Mouse (Mus musculus) T-helper 17 cell (primary cell): ENCODE measurements around the gene Atp2a1.
"Not testable (repeated sequence)": the region's sequence is repeated elsewhere in the genome, so short reads cannot be mapped to it uniquely, and the experiment has no call there.

Experiments
- in situ Hi-C, 2 experiments: fragments of 300-600 bp; cut with MboI, MseI; formaldehyde crosslinking; loops; 1 replicate in 1 of 2; 2 replicates in 1 of 2; pipeline ENCODE4 v1.15.1; 2025; ENCODE audit warnings: high pct_unique_total_duplicates in 2 of 2

The Atp2a1 gene

DNA sequence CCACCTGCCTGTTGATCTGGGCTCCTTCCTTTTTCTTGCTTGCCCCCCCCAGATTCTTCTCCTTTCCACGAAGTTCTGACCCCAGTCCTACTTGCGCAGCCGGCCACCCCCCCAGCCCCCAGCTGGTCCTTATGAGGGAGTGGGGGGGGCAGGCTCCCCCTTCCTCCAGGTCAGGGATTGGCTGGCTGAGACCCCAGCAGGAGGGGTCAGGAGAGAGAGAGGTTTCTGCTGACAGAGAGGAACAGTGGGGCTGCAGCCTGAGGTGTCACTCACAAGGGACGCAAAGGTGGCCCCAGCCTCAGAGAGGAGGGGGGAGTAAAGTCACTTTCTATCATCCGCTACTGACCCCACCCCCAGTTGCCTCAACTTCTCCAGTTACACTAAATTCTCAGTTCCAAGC is at the start of gene Atp2a1:
Gene Atp2a1, minus strand, starts transcription at position 105 of the 400 bp plus-strand sequence.
- in situ Hi-C loops: no loop called here

- in situ Hi-C loops: loop anchor here in 1 of 2 experiments (5.0 kb wide), 1 partner anchor 104 kb away; no protein-coding TSS in a partner anchor
These were observed 48.4 kb upstream of the Atp2a1 start for GRCm38 (mm10) chr7:126511287-126511686.

GRCm38 (mm10) chr7:126507126-126507778 is 44.3 kb upstream of the Atp2a1 start:
- in situ Hi-C loops: loop anchor here in 1 of 2 experiments (10.0 kb wide), 1 partner anchor 708 kb away; no protein-coding TSS in a partner anchor

- in situ Hi-C loops: loop anchor here in 1 of 2 experiments (5.0 to 10.0 kb wide), 2 partner anchors 710 to 1877 kb away; no protein-coding TSS in a partner anchor
These were observed 42.0 kb upstream of the Atp2a1 start for GRCm38 (mm10) chr7:126504913-126505312.

DNA sequence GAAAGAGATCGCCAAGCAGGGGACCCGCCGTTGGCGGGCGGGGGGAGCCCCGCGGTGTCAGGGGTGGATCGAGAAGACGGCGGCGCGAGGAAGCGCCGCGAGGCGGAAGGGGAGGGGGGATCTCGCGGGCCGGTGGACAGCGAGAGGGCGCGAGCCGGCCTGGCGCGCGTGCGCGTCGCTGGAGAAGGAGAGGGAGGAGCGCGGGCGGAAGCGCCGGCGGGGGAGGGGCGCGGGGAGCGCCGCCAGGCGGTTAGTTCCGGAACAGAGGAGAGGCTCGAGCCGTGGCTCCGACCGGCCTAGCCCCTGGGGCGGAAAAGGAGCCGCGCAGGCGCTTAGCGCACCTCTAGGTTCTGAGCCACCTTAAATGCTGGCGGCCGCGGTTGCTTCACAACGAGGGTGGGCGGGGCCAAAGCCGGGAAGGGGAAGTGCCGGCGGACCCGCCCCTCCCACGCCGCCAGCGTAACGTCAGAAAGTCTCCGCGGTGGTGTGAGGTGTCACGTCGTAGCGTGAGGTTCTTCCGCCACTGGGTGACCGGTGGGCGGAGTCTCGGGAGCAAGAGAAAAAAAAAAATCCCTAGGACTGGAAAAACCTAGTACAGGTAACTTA is 40.5 kb upstream of the Atp2a1 start, which contains the start of gene Atxn2l:
Gene Atxn2l, minus strand, starts transcription at position 165 of the 606 bp plus-strand sequence.
- in situ Hi-C loops: loop anchor here in 1 of 2 experiments (5.0 to 10.0 kb wide), 2 partner anchors 711 to 1879 kb away; no protein-coding TSS in a partner anchor

GRCm38 (mm10) chr7:126502751-126503150 is 39.8 kb upstream of the Atp2a1 start:
- in situ Hi-C loops: loop anchor here in 1 of 2 experiments (5.0 to 10.0 kb wide), 2 partner anchors 712 to 1880 kb away; no protein-coding TSS in a partner anchor

DNA sequence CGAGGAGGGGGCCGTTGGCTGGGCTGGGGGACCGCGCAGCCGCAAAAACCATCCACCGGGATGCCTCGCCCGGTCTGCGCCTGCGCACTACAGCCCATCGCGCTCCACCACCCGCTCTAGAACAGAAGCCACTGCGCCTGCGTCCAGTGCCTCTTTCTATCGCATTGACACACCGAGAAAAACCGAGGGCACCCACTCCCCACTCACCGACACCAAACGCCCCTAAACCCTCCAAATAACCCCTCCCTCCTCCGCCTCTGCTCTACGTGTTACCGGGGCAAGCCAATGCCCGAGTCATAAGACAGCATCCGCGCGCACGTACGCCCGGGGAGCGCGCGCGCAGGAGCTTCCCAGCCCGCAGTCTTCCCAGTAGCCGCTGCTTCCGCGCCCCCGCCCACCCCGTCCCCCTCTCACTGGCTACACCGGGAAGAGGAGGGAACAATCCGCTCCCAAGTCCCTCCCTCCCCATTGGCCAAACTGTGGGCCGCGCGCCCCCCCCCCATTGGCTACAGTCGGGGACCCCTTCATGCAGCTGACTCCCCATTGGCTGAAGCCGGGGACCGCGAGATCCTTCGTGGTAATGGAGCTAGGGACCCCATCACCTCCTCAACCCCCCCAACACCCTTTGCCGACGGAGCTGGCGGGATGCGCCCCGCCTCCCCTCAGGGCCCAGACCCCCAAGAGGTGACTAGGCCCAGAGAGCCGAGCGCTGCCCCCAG is 39.3 kb upstream of the Atp2a1 start:
- in situ Hi-C loops: loop anchor here in 1 of 2 experiments (5.0 to 10.0 kb wide), 2 partner anchors 713 to 1880 kb away; no protein-coding TSS in a partner anchor

GRCm38 (mm10) chr7:126501684-126502022 is 38.7 kb upstream of the Atp2a1 start:
- in situ Hi-C loops: loop anchor here in 1 of 2 experiments (5.0 to 10.0 kb wide), 2 partner anchors 713 to 1881 kb away; no protein-coding TSS in a partner anchor

DNA sequence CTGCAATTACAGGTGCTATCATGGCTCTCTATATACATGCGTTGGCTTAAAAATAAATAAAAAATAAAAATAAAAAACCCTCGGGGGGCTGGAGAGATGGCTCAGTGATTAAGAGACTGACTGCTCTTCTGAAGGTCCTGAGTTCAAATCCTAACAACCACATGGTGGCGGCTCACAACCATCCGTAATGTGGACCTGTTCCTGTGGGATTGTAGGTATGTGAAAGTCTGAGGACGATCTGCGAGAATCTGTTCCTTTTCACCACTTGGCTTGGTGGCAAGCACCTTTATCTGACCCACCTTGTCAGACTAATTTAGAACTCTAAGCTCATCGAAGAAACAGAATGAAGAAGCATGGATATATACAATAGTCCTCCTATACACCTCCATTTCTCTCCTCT is 36.5 kb upstream of the Atp2a1 start:
- in situ Hi-C loops: no loop called here

GRCm38 (mm10) chr7:126497966-126498365 is 35.1 kb upstream of the Atp2a1 start:
- in situ Hi-C loops: no loop called here

- in situ Hi-C loops: no loop called here
These were observed 33.6 kb upstream of the Atp2a1 start for GRCm38 (mm10) chr7:126496475-126496874.

GRCm38 (mm10) chr7:126494120-126494519 is 31.2 kb upstream of the Atp2a1 start:
- in situ Hi-C loops: loop anchor here in 1 of 2 experiments (5.0 kb wide), 1 partner anchor 53 kb away; no protein-coding TSS in a partner anchor

DNA sequence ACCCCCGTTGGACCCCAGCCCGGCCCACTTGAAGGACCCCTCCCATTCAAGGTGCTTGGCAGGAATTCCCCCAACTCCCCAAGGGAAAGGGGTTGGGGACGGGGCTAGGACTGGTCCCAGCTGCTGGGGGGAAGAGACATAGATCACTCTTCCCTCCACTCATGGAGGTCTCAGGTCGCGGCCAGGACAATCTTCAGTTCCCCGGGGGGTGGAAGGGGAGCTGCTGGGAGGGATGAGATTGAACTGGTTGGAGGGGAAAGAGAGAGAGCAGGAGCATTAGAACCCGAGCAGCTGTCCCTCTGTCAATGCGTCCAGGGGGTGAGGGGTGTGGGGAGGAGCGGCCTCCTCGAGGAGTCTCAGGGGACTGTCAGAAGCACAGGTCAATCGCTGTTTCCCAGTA is 29.1 kb upstream of the Atp2a1 start:
- in situ Hi-C loops: loop anchor here in 1 of 2 experiments (5.0 kb wide), 1 partner anchor 55 kb away; no protein-coding TSS in a partner anchor

- in situ Hi-C loops: loop anchor here in 1 of 2 experiments (5.0 kb wide), 1 partner anchor 56 kb away; no protein-coding TSS in a partner anchor
These were observed 28.1 kb upstream of the Atp2a1 start for GRCm38 (mm10) chr7:126491005-126491404.

- in situ Hi-C loops: not testable (repeated sequence)
These were observed 24.9 kb upstream of the Atp2a1 start for GRCm38 (mm10) chr7:126487617-126488385.

- in situ Hi-C loops: no loop called here
These were observed 24.2 kb upstream of the Atp2a1 start, which contains the start of gene Tufm for GRCm38 (mm10) chr7:126487052-126487483. Gene Tufm (plus strand): TSS chr7:126487361.

DNA sequence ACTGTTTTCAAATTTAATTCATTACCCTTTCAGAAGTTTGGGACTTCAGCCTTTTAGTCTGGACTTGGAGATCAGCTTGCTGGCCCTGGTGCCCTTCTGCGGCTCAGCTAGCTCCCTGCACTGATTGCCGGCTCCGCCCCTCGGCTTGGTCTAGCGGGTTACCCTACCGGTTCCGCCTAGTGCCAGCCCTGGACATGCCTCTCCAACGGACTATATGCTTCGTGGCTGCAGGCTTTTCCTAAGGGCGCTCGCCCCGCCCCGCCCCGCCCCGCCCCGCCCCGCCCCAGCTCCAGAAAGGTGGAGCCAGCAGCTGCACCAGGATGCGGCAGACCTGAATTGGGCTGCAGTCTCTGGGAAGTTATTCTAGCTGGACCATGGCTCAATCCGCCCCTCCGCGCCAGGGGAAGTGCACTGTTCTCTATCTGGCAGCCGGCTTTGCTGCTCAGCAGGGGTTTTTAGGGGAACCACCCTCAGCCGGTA is 19.5 kb upstream of the Atp2a1 start:
- in situ Hi-C loops: no loop called here

DNA sequence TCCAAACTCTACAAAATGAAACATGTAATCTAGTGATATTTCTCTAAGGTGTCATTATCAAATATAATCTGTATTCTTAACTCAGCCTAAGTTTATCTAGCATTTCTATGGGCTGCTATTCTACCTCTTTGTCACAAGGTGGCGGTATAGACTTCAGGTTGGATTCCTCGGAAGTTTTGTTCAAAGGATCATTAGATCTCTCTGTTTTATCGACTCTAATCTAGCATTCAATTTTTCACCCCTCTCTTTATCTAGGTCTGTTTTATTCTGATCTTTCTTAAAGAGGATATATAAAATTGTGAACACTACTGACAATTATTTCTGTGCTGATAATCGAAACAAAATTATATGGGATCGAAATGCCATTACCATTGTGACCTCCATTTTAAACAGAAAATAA is 18.8 kb upstream of the Atp2a1 start:
- in situ Hi-C loops: no loop called here

- in situ Hi-C loops: loop anchor here (5.0 to 10.0 kb wide), 3 partner anchors 52 to 720 kb away; partner anchors contain the start of genes Cd2bp2 (in 1 of the 2) and Ppp4c (in 1 of the 2)
These were observed 12.2 kb upstream of the Atp2a1 start, which contains the start of gene Sh2b1 for GRCm38 (mm10) chr7:126474993-126475581. Gene Sh2b1 (minus strand): TSS chr7:126475424.

- in situ Hi-C loops: loop anchor here in 1 of 2 experiments (10.0 kb wide), 1 partner anchor 720 kb away; the partner anchor contains the start of gene Cd2bp2
These were observed 11.6 kb upstream of the Atp2a1 start for GRCm38 (mm10) chr7:126474486-126474955.
